16 mouse cellular contexts compared by ENCODE assay signal in the genomic region with DNA sequence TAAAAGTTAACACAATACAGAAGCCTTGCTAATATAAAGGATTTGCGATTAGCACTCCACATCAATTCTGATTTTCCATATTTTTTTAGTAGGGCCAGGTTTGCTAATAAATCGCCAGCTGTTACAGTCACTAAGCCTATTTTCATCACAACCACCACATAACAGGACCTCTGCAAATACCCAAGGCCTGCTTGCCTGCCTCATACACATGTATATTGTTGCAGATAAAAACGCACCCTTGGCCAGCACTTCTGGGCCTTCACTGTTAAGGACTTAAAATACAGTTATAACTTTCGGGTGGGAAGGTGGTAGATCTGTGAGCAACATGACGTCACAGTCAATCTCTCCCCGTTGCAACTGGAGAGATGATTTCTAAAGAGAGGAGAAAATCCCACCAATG.
DNase-seq lines count a peak whose midpoint lies in the region; ATAC-seq and TF ChIP-seq lines count a peak whose summit lies in the region.
"Had no signal": no experiment of that assay in that cellular context is flagged by ENCODE, and none has a peak within 500 bp of the region (broad histone marks: within the 10 kb centered on the region; RNA-seq: fewer than 3 reads in every experiment).

No protein-coding gene starts in this region.

- no peak for TF ChIP-seq POLR2A in brain, embryonic 14.5 days (IDR thresholded peaks at IDR 0.05; ENCODE audit: borderline replicate concordance, extremely low read depth, insufficient read depth, insufficient read length, poor library complexity, severe bottlenecking)

- TF ChIP-seq CTCF in brain, embryonic 14.5 days (IDR thresholded peaks at IDR 0.05; ENCODE audit: borderline replicate concordance, extremely low read depth, insufficient read depth, insufficient read length): no peak

- peaks cover 24% of the 10 kb centered on the region for H3K4me1 ChIP-seq in embryonic facial prominence, embryonic 13.5 days
- H3K4me1 ChIP-seq in limb, embryonic 11.5 days (ENCODE audit: control insufficient read depth, insufficient read depth, low read length): peaks cover 14% of the 10 kb centered on the region
- H3K4me1 ChIP-seq in limb, embryonic 15.5 days: peaks cover 17% of the 10 kb centered on the region

- 73% methylated on average over 6 of the region's 6 CpGs for WGBS in embryonic facial prominence, embryonic 13.5 days
- 64% methylated on average over 6 of the region's 6 CpGs for WGBS in limb, embryonic 11.5 days
- 27% methylated on average over 6 of the region's 6 CpGs for WGBS in limb, embryonic 15.5 days

- ATAC-seq in embryonic facial prominence, embryonic 13.5 days (ENCODE audit: insufficient number of reproducible peaks, insufficient read depth, low FRiP score, low TSS enrichment, low read depth): no peak
- ATAC-seq in limb, embryonic 11.5 days (ENCODE audit: insufficient number of reproducible peaks, low FRiP score, low TSS enrichment, low read depth): no peak; the same call in 1 of the 2 replicates
- ATAC-seq in limb, embryonic 15.5 days (ENCODE audit: insufficient number of reproducible peaks, low FRiP score, low TSS enrichment, low read depth): no peak
- ATAC-seq in activated CD4-positive, CD25-positive, alpha-beta regulatory T cell, adult 4 months: no peak
- no peak for ATAC-seq in inflammation-experienced regulatory T-cells, adult 6 months
- ATAC-seq: forebrain, embryonic 13.5 days; forebrain, postnatal 0 days had no signal

- no peaks in the 10 kb centered on the region for H3K36me3 ChIP-seq in embryonic facial prominence, embryonic 13.5 days
- no peaks in the 10 kb centered on the region for H3K36me3 ChIP-seq in limb, embryonic 11.5 days (ENCODE audit: control insufficient read depth, insufficient read depth, low read length)
- no peaks in the 10 kb centered on the region for H3K36me3 ChIP-seq in limb, embryonic 15.5 days
- H3K36me3 ChIP-seq: heart, embryonic 13.5 days; hindbrain, embryonic 15.5 days had no signal

- no peak overlapping the region for H3K9ac ChIP-seq in embryonic facial prominence, embryonic 13.5 days
- H3K9ac ChIP-seq in limb, embryonic 11.5 days (ENCODE audit: low read length): no peak overlapping the region
- H3K9ac ChIP-seq in limb, embryonic 15.5 days: no peak overlapping the region
- H3K9ac ChIP-seq: forebrain, embryonic 13.5 days; forebrain, postnatal 0 days; heart, embryonic 13.5 days; hindbrain, embryonic 15.5 days had no signal

- no peaks in the 10 kb centered on the region for H3K27me3 ChIP-seq in embryonic facial prominence, embryonic 13.5 days
- no peaks in the 10 kb centered on the region for H3K27me3 ChIP-seq in limb, embryonic 11.5 days (ENCODE audit: control insufficient read depth, insufficient read depth, low read length)
- H3K27me3 ChIP-seq in limb, embryonic 15.5 days: no peaks in the 10 kb centered on the region
- H3K27me3 ChIP-seq: forebrain, embryonic 13.5 days; heart, embryonic 13.5 days; hindbrain, embryonic 15.5 days had no signal

- no peaks in the 10 kb centered on the region for H3K9me3 ChIP-seq in embryonic facial prominence, embryonic 13.5 days
- no peaks in the 10 kb centered on the region for H3K9me3 ChIP-seq in limb, embryonic 11.5 days (ENCODE audit: control insufficient read depth, low read length)
- H3K9me3 ChIP-seq in limb, embryonic 15.5 days: no peaks in the 10 kb centered on the region
- H3K9me3 ChIP-seq: forebrain, embryonic 13.5 days; heart, embryonic 13.5 days; hindbrain, embryonic 15.5 days had no signal

- no peak overlapping the region for H3K4me3 ChIP-seq in embryonic facial prominence, embryonic 13.5 days
- no peak overlapping the region for H3K4me3 ChIP-seq in limb, embryonic 11.5 days (ENCODE audit: low read depth, low read length)
- H3K4me3 ChIP-seq in limb, embryonic 15.5 days: no peak overlapping the region
- H3K4me3 ChIP-seq: forebrain, embryonic 13.5 days; gastrocnemius, adult 2 months; heart, embryonic 13.5 days; hindbrain, embryonic 15.5 days had no signal

- H3K4me2 ChIP-seq in embryonic facial prominence, embryonic 13.5 days: no peak overlapping the region
- H3K4me2 ChIP-seq in limb, embryonic 11.5 days (ENCODE audit: low read depth, severe bottlenecking): no peak overlapping the region
- H3K4me2 ChIP-seq in limb, embryonic 15.5 days: no peak overlapping the region
- H3K4me2 ChIP-seq: forebrain, embryonic 13.5 days; heart, embryonic 13.5 days; hindbrain, embryonic 15.5 days had no signal

- DNase-seq in brain, embryonic 14.5 days (ENCODE audit: low read depth): peak; percentile 3
- peak; percentile 38 for DNase-seq in limb, embryonic 11.5 days (ENCODE audit: low spot score)
- no peak for DNase-seq in layer of hippocampus, adult 9-11 months
- DNase-seq: cerebellum, adult 18-20 months; cerebellum, postnatal 14 days; gastrocnemius, adult 2 months; gastrocnemius, postnatal 25 days; heart, postnatal 36 days had no signal

- H3K27ac ChIP-seq in embryonic facial prominence, embryonic 13.5 days: 0 out of 2 replicates have a peak overlapping the region, but pooled peaks have one; percentile 60
- peak overlapping the region; percentile 16; the same call in 1 of the 2 replicates for H3K27ac ChIP-seq in limb, embryonic 11.5 days (replicated peaks; ENCODE audit: low read depth, low read length)
- peak overlapping the region; percentile 76 for H3K27ac ChIP-seq in limb, embryonic 15.5 days
- H3K27ac ChIP-seq: forebrain, embryonic 13.5 days; gastrocnemius, adult 2 months; heart, embryonic 13.5 days; hindbrain, embryonic 15.5 days had no signal

Comparison
In these comparisons a context has a peak if more than half of its experiments do, and no peak if none do; other contexts are left out.
1. H3K27ac ChIP-seq: peak in every context shown above with its lines; median percentile 76 in limb, embryonic 15.5 days; 60 in embryonic facial prominence, embryonic 13.5 days; 16 in limb, embryonic 11.5 days.